Mouse (Mus musculus): Measurements from ENCODE around the gene Cpne2.

GRCm38 (mm10) chr8:94528245-94528644, 4.5 kb upstream of the Cpne2 start:
- TF ChIP-seq CTCF (IDR thresholded peaks at IDR 0.05; ENCODE audit: extremely low read depth, insufficient read depth, low read length) (peak; percentile 92), POLR2A (IDR thresholded peaks at IDR 0.05; ENCODE audit: extremely low read depth, insufficient read depth, low read length) (no peak)
